Mouse (Mus musculus): ENCODE data around the gene Fibp. TPM values are rescaled to one million over a fixed set of nuclear protein-coding genes. Genes with fewer than 3 reads are reported as not detected.

Gene Fibp
- polyA plus RNA-seq, 1 experiment = 122 TPM

GRCm38 (mm10) chr19:5414534-5414957 is 45.9 kb upstream of the Fibp start:
- Histone ChIP-seq H3K4me2 (ENCODE audit: low read depth) (no peak overlapping the region), H3K79me2 (ENCODE audit: control insufficient read depth, insufficient read depth) (no peaks in the 10 kb centered on the region), H3K36me3 (ENCODE audit: control insufficient read depth, insufficient read depth) (no peaks in the 10 kb centered on the region), H3K27me3 (ENCODE audit: control insufficient read depth, insufficient read depth, insufficient read length) (no peaks in the 10 kb centered on the region), H3K4me3 (no peak overlapping the region), H3ac (ENCODE audit: control insufficient read depth, insufficient read length) (no peak overlapping the region)
- TF ChIP-seq TCF3 (IDR thresholded peaks at IDR 0.05; ENCODE audit: insufficient read length, low read depth) = no peak
- no peak for TF ChIP-seq USF1 (IDR thresholded peaks at IDR 0.05; ENCODE audit: low read depth)
- TF ChIP-seq MYOG (IDR thresholded peaks at IDR 0.05; ENCODE audit: control insufficient read depth in 1 of 3, insufficient read depth in 1 of 3, insufficient read length in 2 of 3, low read depth in 2 of 3) = no peak
- no peak for TF ChIP-seq POLR2A (IDR thresholded peaks at IDR 0.05; ENCODE audit: insufficient read length, low read depth)
- TF ChIP-seq MAX (IDR thresholded peaks at IDR 0.05; ENCODE audit: low read depth) = no peak
- TF ChIP-seq MYOD1 (IDR thresholded peaks at IDR 0.05; ENCODE audit: control insufficient read depth in 1 of 3, insufficient read length in 2 of 3, low read depth in 2 of 3) = no peak
- no peak for TF ChIP-seq E2F4 (IDR thresholded peaks at IDR 0.05; ENCODE audit: insufficient read depth)
- TF ChIP-seq CEBPB (IDR thresholded peaks at IDR 0.05; ENCODE audit: insufficient read depth, poor library complexity, severe bottlenecking) = no peak
- no peak for TF ChIP-seq REST (IDR thresholded peaks at IDR 0.05; ENCODE audit: insufficient read depth, insufficient read length)
- TF ChIP-seq SRF (IDR thresholded peaks at IDR 0.05; ENCODE audit: control insufficient read depth, insufficient read length, low read depth) = no peak
- TF ChIP-seq POLR2AphosphoS2 (IDR thresholded peaks at IDR 0.05; ENCODE audit: insufficient read length, low read depth) = no peak
- no peak for TF ChIP-seq TCF12 (IDR thresholded peaks at IDR 0.05; ENCODE audit: insufficient read depth, poor library complexity, severe bottlenecking)

GRCm38 (mm10) chr19:5418750-5419466 is 41.5 kb upstream of the Fibp start:
- TF ChIP-seq MAX (IDR thresholded peaks at IDR 0.05; ENCODE audit: low read depth) = no peak
- no peak for TF ChIP-seq CEBPB (IDR thresholded peaks at IDR 0.05; ENCODE audit: insufficient read depth, poor library complexity, severe bottlenecking)
- TF ChIP-seq MYOG (IDR thresholded peaks at IDR 0.05; ENCODE audit: control insufficient read depth in 1 of 3, insufficient read depth in 1 of 3, insufficient read length in 2 of 3, low read depth in 2 of 3) = no peak
- TF ChIP-seq POLR2AphosphoS2 (IDR thresholded peaks at IDR 0.05; ENCODE audit: insufficient read length, low read depth) = no peak
- TF ChIP-seq POLR2A (IDR thresholded peaks at IDR 0.05; ENCODE audit: insufficient read length, low read depth) = no peak
- no peak for TF ChIP-seq E2F4 (IDR thresholded peaks at IDR 0.05; ENCODE audit: insufficient read depth)
- TF ChIP-seq REST (IDR thresholded peaks at IDR 0.05; ENCODE audit: insufficient read depth, insufficient read length) = no peak
- no peak for TF ChIP-seq SRF (IDR thresholded peaks at IDR 0.05; ENCODE audit: control insufficient read depth, insufficient read length, low read depth)
- no peak for TF ChIP-seq USF1 (IDR thresholded peaks at IDR 0.05; ENCODE audit: low read depth)
- TF ChIP-seq TCF12 (IDR thresholded peaks at IDR 0.05; ENCODE audit: insufficient read depth, poor library complexity, severe bottlenecking) = no peak
- TF ChIP-seq MYOD1 (IDR thresholded peaks at IDR 0.05; ENCODE audit: control insufficient read depth in 1 of 3, insufficient read length in 2 of 3, low read depth in 2 of 3) = no peak
- no peak for TF ChIP-seq TCF3 (IDR thresholded peaks at IDR 0.05; ENCODE audit: insufficient read length, low read depth)
- peaks cover 14% of the 10 kb centered on the region for H3K36me3 ChIP-seq (ENCODE audit: control insufficient read depth, insufficient read depth)
- H3ac ChIP-seq (ENCODE audit: control insufficient read depth, insufficient read length) = no peak overlapping the region
- H3K4me3 ChIP-seq = no peak overlapping the region
- H3K27me3 ChIP-seq (ENCODE audit: control insufficient read depth, insufficient read depth, insufficient read length) = no peaks in the 10 kb centered on the region
- H3K4me2 ChIP-seq (ENCODE audit: low read depth) = no peak overlapping the region
- H3K79me2 ChIP-seq (ENCODE audit: control insufficient read depth, insufficient read depth) = peaks cover 9% of the 10 kb centered on the region

GRCm38 (mm10) chr19:5419630-5420029 is 40.8 kb upstream of the Fibp start:
- Histone ChIP-seq H3K4me3 (no peak overlapping the region), H3K27me3 (ENCODE audit: control insufficient read depth, insufficient read depth, insufficient read length) (no peaks in the 10 kb centered on the region), H3K79me2 (ENCODE audit: control insufficient read depth, insufficient read depth) (peaks cover 13% of the 10 kb centered on the region), H3K4me2 (ENCODE audit: low read depth) (no peak overlapping the region), H3ac (ENCODE audit: control insufficient read depth, insufficient read length) (no peak overlapping the region), H3K36me3 (ENCODE audit: control insufficient read depth, insufficient read depth) (peaks cover 14% of the 10 kb centered on the region)
- TF ChIP-seq POLR2AphosphoS2 (IDR thresholded peaks at IDR 0.05; ENCODE audit: insufficient read length, low read depth) (no peak), E2F4 (IDR thresholded peaks at IDR 0.05; ENCODE audit: insufficient read depth) (no peak), TCF12 (IDR thresholded peaks at IDR 0.05; ENCODE audit: insufficient read depth, poor library complexity, severe bottlenecking) (no peak), MAX (IDR thresholded peaks at IDR 0.05; ENCODE audit: low read depth) (no peak), CEBPB (IDR thresholded peaks at IDR 0.05; ENCODE audit: insufficient read depth, poor library complexity, severe bottlenecking) (no peak), REST (IDR thresholded peaks at IDR 0.05; ENCODE audit: insufficient read depth, insufficient read length) (no peak), MYOD1 (IDR thresholded peaks at IDR 0.05; ENCODE audit: control insufficient read depth in 1 of 3, insufficient read length in 2 of 3, low read depth in 2 of 3) (no peak), TCF3 (IDR thresholded peaks at IDR 0.05; ENCODE audit: insufficient read length, low read depth) (no peak), MYOG (IDR thresholded peaks at IDR 0.05; ENCODE audit: control insufficient read depth in 1 of 3, insufficient read depth in 1 of 3, insufficient read length in 2 of 3, low read depth in 2 of 3) (no peak), USF1 (IDR thresholded peaks at IDR 0.05; ENCODE audit: low read depth) (no peak), POLR2A (IDR thresholded peaks at IDR 0.05; ENCODE audit: insufficient read length, low read depth) (no peak), SRF (IDR thresholded peaks at IDR 0.05; ENCODE audit: control insufficient read depth, insufficient read length, low read depth) (no peak)

- Histone ChIP-seq H3K79me2 (ENCODE audit: control insufficient read depth, insufficient read depth) (peaks cover 19% of the 10 kb centered on the region), H3K36me3 (ENCODE audit: control insufficient read depth, insufficient read depth) (peaks cover 14% of the 10 kb centered on the region), H3K27me3 (ENCODE audit: control insufficient read depth, insufficient read depth, insufficient read length) (no peaks in the 10 kb centered on the region), H3K4me2 (ENCODE audit: low read depth) (no peak overlapping the region), H3K4me3 (no peak overlapping the region), H3ac (ENCODE audit: control insufficient read depth, insufficient read length) (no peak overlapping the region)
- TF ChIP-seq MYOD1 (IDR thresholded peaks at IDR 0.05; ENCODE audit: control insufficient read depth in 1 of 3, insufficient read length in 2 of 3, low read depth in 2 of 3) (no peak), TCF3 (IDR thresholded peaks at IDR 0.05; ENCODE audit: insufficient read length, low read depth) (no peak), CEBPB (IDR thresholded peaks at IDR 0.05; ENCODE audit: insufficient read depth, poor library complexity, severe bottlenecking) (no peak), MYOG (IDR thresholded peaks at IDR 0.05; ENCODE audit: control insufficient read depth in 1 of 3, insufficient read depth in 1 of 3, insufficient read length in 2 of 3, low read depth in 2 of 3) (no peak), TCF12 (IDR thresholded peaks at IDR 0.05; ENCODE audit: insufficient read depth, poor library complexity, severe bottlenecking) (no peak), MAX (IDR thresholded peaks at IDR 0.05; ENCODE audit: low read depth) (no peak), POLR2AphosphoS2 (IDR thresholded peaks at IDR 0.05; ENCODE audit: insufficient read length, low read depth) (no peak), POLR2A (IDR thresholded peaks at IDR 0.05; ENCODE audit: insufficient read length, low read depth) (no peak)
Observed at GRCm38 (mm10) chr19:5420579-5420978, 39.8 kb upstream of the Fibp start.

Measured in myocyte (in vitro differentiated cells).